Mouse (Mus musculus) limb, embryonic 13.5 days (tissue): ENCODE measurements around the gene Ahnak. TPM values are rescaled to one million over a fixed set of nuclear protein-coding genes. Genes with fewer than 3 reads are reported as not detected.

Source experiments
- ATAC-seq: fragments of 200-750 bp; cut with Nextera tagmentation; 2 replicates; pipeline ENCODE4 v1.8.0; 2017; ENCODE audit warnings: low read depth, moderate number of reproducible peaks, moderate TSS enrichment; ENCODE audit not compliant: low FRiP score
- H3K27ac ChIP-seq: fragments of 300-500 bp; sonication (generic); 2 replicates; pipeline ENCODE4 v1.5.1; 2015; ENCODE audit warnings: inconsistent platforms, mild to moderate bottlenecking, moderate library complexity
- H3K27me3 ChIP-seq: fragments of 300-500 bp; sonication (generic); 2 replicates; pipeline ENCODE4 v1.6.1; 2015; ENCODE audit warnings: mild to moderate bottlenecking, inconsistent platforms
- H3K36me3 ChIP-seq: fragments of 300-500 bp; sonication (generic); 2 replicates; pipeline ENCODE4 v1.6.1; 2015; ENCODE audit warnings: inconsistent platforms, mild to moderate bottlenecking, moderate library complexity
- H3K4me1 ChIP-seq: fragments of 300-500 bp; sonication (generic); 2 replicates; pipeline ENCODE4 v1.6.1; 2015; ENCODE audit warnings: inconsistent platforms
- H3K4me2 ChIP-seq: fragments of 300-500 bp; sonication (generic); replicated peaks from 2 replicates; pipeline ENCODE4 v1.6.1; 2015; ENCODE audit warnings: inconsistent platforms, mild to moderate bottlenecking, moderate library complexity
- H3K4me3 ChIP-seq: fragments of 300-500 bp; sonication (generic); 2 replicates; pipeline ENCODE4 v1.5.1; 2015; ENCODE audit warnings: moderate library complexity, mild to moderate bottlenecking, inconsistent platforms
- H3K9ac ChIP-seq: fragments of 300-500 bp; sonication (generic); 2 replicates; pipeline ENCODE4 v1.6.1; 2015; ENCODE audit warnings: mild to moderate bottlenecking, inconsistent platforms
- H3K9me3 ChIP-seq: fragments of 300-500 bp; sonication (generic); 2 replicates; pipeline ENCODE4 v1.6.1; 2016; ENCODE audit warnings: inconsistent platforms
- WGBS: fragments of 180-500 bp; shearing (Covaris S2); methylation state at CpG from one replicate; pipeline ENCODE4 v1.1.7; 2015; 5-methylcytosine and 5-hydroxymethylcytosine counted together
- polyA plus RNA-seq: library from polyadenylated mRNA; unstranded; fragments of >200 nt; fragmentation: Nextera tagmentation; extraction: Ambion mirVana; gene quantifications from 2 replicates; pipeline ENCODE4 v1.2.1, GENCODE M21; 2015

Ahnak gene
- polyA plus RNA-seq, 1 experiment from 2014 or later = 35.6 TPM

GRCm38 (mm10) chr19:8976535-8976934, 12.5 kb upstream of the Ahnak start:
- H3K4me1 ChIP-seq = peaks cover 17% of the 10 kb centered on the region
- H3K27ac ChIP-seq = no peak overlapping the region
- H3K4me3 ChIP-seq = no peak overlapping the region
- no peak overlapping the region for H3K9ac ChIP-seq
- H3K27me3 ChIP-seq = no peaks in the 10 kb centered on the region
- no peaks in the 10 kb centered on the region for H3K9me3 ChIP-seq
- peak; percentile 83 for ATAC-seq
- 36% methylated on average over 3 of the region's 3 CpGs for WGBS
- H3K36me3 ChIP-seq = peaks cover 95% of the 10 kb centered on the region
- H3K4me2 ChIP-seq = no peak overlapping the region

DNA sequence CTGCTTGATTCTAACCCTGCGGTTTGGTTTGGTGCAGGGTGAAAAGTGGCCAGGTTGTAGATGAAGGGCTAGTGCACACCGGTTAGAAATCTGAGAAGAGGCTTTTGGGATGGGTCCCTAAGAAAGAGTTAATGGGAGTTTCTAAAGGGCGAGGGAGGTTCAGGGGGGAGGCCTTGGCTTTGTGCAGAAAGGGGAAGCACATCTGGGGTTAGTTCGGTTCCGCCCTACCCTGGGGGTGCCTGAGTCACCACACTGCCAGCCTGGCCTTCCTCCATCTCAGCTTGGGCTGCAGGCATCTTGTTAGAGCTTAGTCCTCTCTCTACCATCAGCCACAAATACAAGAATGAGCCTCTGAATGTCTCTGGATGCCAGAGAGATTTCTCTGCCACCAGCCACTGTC, 8.3 kb upstream of the Ahnak start:
- Histone ChIP-seq H3K27ac (no peak overlapping the region), H3K4me2 (no peak overlapping the region), H3K4me3 (no peak overlapping the region), H3K36me3 (peaks cover 53% of the 10 kb centered on the region), H3K4me1 (peaks cover 43% of the 10 kb centered on the region), H3K9me3 (no peaks in the 10 kb centered on the region), H3K27me3 (no peaks in the 10 kb centered on the region), H3K9ac (no peak overlapping the region)
- no peak for ATAC-seq
- WGBS = 47% methylated on average over 5 of the region's 5 CpGs

- H3K9me3 ChIP-seq = no peaks in the 10 kb centered on the region
- no peaks in the 10 kb centered on the region for H3K27me3 ChIP-seq
- no peak overlapping the region for H3K4me3 ChIP-seq
- 89% methylated on average over 2 of the region's 2 CpGs for WGBS
- no peak overlapping the region for H3K27ac ChIP-seq
- no peak for ATAC-seq
- peaks cover 46% of the 10 kb centered on the region for H3K36me3 ChIP-seq
- H3K9ac ChIP-seq = no peak overlapping the region
- H3K4me2 ChIP-seq = no peak overlapping the region
- H3K4me1 ChIP-seq = peaks cover 34% of the 10 kb centered on the region
These were observed 7.5 kb upstream of the Ahnak start for GRCm38 (mm10) chr19:8981450-8982168.

DNA sequence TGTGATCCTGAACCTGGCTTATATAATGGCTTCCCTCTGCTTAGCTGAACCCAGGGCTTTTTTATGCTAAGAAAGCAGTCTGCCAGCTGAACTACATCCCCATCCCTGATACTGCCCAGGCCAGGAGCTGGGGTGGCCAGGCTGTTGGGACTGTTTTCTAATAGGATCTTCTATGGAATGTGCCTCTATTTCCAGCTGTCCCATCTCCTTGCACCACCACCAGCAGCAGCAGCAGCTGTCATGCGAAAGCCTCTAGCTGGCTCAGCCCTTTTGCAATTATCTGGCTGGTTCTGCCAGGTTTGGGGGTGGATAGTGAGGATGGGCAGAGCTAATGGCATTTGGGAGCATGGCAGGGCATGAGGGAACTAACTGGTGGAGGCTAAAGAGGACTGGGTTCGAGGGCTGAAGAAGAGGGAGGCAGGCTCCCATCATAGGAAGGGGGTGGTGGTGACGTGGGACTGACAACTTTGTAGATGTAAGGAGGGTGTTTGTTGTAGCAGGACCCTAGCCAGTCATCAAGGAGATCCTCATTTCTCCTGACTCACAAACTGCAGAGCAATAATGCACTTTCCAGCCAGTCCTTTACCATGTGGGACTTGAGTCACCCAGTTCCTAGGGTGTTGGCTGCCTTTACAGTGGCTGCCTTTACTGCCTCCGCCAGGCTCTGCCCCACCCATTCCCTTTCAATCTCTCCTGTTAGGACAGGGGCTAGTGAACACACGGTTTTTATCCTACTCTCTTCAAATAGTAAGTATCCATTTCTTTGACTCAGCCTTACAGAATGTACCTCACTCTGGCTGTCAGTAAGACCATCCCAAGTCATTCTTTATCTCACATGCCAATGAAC, 6.6 kb upstream of the Ahnak start:
- no peak overlapping the region for H3K4me2 ChIP-seq
- no peak for ATAC-seq
- H3K27me3 ChIP-seq = no peaks in the 10 kb centered on the region
- H3K4me1 ChIP-seq = peaks cover 36% of the 10 kb centered on the region
- H3K36me3 ChIP-seq = peaks cover 37% of the 10 kb centered on the region
- H3K27ac ChIP-seq = no peak overlapping the region; the same call in 1 of the 2 replicates
- H3K9ac ChIP-seq = no peak overlapping the region
- no peak overlapping the region for H3K4me3 ChIP-seq
- 53% methylated on average over 5 of the region's 5 CpGs for WGBS
- no peaks in the 10 kb centered on the region for H3K9me3 ChIP-seq

DNA sequence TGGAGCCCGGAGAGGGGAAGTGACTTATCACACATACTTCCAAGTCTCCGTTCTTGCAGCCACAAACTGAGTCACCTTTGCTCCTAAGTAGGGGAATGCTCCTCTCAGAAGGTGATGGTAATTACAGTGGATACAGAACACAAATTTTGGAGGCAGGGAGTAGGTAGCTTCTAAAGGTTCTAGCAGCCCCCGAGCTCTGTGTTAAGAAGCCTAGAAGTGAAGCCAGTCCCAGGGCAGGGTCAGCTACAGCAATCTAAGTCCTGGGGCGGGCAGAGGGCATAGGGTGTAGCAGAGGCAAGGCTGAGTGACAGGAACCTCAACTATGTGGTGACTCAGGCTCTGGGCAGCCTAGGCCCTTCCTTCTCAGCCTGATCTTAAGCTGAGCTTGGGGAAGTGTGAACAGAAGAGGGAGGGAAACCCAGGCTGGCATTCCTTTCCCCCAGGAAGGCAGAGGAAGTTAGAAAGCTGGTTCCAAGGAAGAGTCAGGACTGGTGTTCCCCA, 5.9 kb upstream of the Ahnak start:
- no peak overlapping the region for H3K4me3 ChIP-seq
- no peak for ATAC-seq

GRCm38 (mm10) chr19:8984255-8984868, 4.7 kb upstream of the Ahnak start:
- 19% methylated on average over 7 of the region's 7 CpGs for WGBS
- H3K27me3 ChIP-seq = no peaks in the 10 kb centered on the region
- peak overlapping the region; percentile 14; the same call in 1 of the 2 replicates for H3K9ac ChIP-seq
- H3K36me3 ChIP-seq = peaks cover 18% of the 10 kb centered on the region
- H3K27ac ChIP-seq = peak overlapping the region; percentile 59; the same call in 1 of the 2 replicates
- no peak overlapping the region for H3K4me3 ChIP-seq
- peaks cover 50% of the 10 kb centered on the region for H3K4me1 ChIP-seq
- H3K9me3 ChIP-seq = no peaks in the 10 kb centered on the region
- H3K4me2 ChIP-seq = 0 out of 2 replicates have a peak overlapping the region, but pooled peaks have one; percentile 2
- 0 out of 2 replicates have a peak, but pooled peaks have one; percentile 33 for ATAC-seq

More for the DNA sequence above, 5.9 kb upstream of the Ahnak start:
- H3K9me3 ChIP-seq = no peaks in the 10 kb centered on the region
- WGBS = 45% methylated on average over 4 of the region's 4 CpGs
- H3K27me3 ChIP-seq = no peaks in the 10 kb centered on the region
- H3K36me3 ChIP-seq = peaks cover 30% of the 10 kb centered on the region
- H3K4me1 ChIP-seq = peaks cover 43% of the 10 kb centered on the region
- H3K27ac ChIP-seq = no peak overlapping the region
- H3K4me2 ChIP-seq = no peak overlapping the region
- no peak overlapping the region for H3K9ac ChIP-seq

DNA sequence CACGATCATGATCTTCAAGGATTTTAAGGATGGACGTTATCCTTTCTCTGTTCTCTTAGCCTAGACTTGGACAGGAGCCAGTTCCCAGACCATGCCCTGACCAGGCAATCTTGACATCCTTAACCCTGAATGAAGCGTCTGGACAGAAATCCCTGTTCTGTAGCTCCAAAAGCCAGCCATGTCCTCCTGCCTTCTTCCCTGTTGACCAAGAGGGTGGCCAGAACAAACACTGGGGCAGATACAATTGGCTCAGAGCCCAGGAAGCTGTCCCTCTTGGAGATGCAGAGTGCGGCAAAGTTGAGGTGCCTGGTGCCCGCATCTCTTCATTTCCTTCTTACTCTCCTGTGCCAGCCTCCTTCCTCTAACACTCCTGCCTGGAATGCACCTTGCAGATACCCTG, 3.2 kb upstream of the Ahnak start:
- Histone ChIP-seq H3K4me2 (no peak overlapping the region), H3K9me3 (no peaks in the 10 kb centered on the region), H3K4me1 (peaks cover 55% of the 10 kb centered on the region), H3K9ac (no peak overlapping the region), H3K27ac (no peak overlapping the region), H3K27me3 (no peaks in the 10 kb centered on the region), H3K36me3 (peaks cover 3% of the 10 kb centered on the region), H3K4me3 (no peak overlapping the region)
- no peak for ATAC-seq
- WGBS = 73% methylated on average over 5 of the region's 5 CpGs

GRCm38 (mm10) chr19:8987816-8988215, 1.3 kb upstream of the Ahnak start:
- no peak for ATAC-seq
- H3K27ac ChIP-seq = peak overlapping the region; percentile 98; the same call in 1 of the 2 replicates
- peaks cover 66% of the 10 kb centered on the region for H3K4me1 ChIP-seq
- 42% methylated on average over 2 of the region's 2 CpGs for WGBS
- no peaks in the 10 kb centered on the region for H3K9me3 ChIP-seq
- H3K9ac ChIP-seq = peak overlapping the region; percentile 93; the same call in 1 of the 2 replicates
- H3K36me3 ChIP-seq = no peaks in the 10 kb centered on the region
- peak overlapping the region; percentile 87; the same call in 1 of the 2 replicates for H3K4me3 ChIP-seq
- H3K27me3 ChIP-seq = no peaks in the 10 kb centered on the region
- H3K4me2 ChIP-seq = peak overlapping the region; percentile 81

DNA sequence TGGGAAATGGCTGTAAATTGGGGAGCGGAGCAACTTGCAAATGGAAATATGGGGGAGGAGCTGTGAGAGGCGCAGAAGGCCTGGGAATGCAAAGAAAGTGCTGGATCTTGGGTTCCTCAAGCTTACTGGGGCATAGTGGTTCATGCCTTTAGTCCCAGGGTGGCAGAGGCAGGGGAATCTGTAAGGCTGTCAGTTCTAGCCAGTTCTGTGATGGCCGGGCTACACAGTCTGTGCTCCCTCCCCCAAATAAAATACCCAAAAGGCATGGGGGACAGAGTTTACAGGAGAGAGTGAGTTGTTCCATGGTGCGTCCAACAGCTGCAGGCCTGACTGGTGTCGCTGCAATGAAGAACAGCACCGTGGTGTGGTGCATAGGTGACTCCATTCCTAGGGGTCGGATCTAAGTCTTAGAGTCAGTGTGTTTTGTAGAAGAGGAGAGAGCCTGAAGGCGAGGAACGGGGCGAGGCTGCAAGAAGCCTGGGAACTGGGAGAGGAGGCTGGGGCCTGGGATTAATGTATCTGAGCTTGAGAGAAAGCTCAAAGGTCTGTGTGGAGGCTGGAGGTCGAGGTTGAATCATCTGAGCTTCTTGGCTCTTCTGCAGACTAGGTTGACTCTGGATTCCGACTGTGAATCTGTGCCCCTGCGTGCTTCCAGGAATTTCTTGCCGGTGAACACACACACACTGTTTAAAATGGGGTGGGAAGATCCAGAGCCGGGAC, 578 bp upstream of the Ahnak start:
- H3K9me3 ChIP-seq = no peaks in the 10 kb centered on the region
- peak overlapping the region; percentile 93 for H3K9ac ChIP-seq
- H3K4me1 ChIP-seq = peaks cover 66% of the 10 kb centered on the region
- no peaks in the 10 kb centered on the region for H3K27me3 ChIP-seq
- H3K4me2 ChIP-seq = peak overlapping the region; percentile 81
- H3K4me3 ChIP-seq = peak overlapping the region; percentile 87
- WGBS = 6% methylated on average over 15 of the region's 15 CpGs
- H3K36me3 ChIP-seq = no peaks in the 10 kb centered on the region
- peak overlapping the region; percentile 98 for H3K27ac ChIP-seq
- ATAC-seq = no peak

DNA sequence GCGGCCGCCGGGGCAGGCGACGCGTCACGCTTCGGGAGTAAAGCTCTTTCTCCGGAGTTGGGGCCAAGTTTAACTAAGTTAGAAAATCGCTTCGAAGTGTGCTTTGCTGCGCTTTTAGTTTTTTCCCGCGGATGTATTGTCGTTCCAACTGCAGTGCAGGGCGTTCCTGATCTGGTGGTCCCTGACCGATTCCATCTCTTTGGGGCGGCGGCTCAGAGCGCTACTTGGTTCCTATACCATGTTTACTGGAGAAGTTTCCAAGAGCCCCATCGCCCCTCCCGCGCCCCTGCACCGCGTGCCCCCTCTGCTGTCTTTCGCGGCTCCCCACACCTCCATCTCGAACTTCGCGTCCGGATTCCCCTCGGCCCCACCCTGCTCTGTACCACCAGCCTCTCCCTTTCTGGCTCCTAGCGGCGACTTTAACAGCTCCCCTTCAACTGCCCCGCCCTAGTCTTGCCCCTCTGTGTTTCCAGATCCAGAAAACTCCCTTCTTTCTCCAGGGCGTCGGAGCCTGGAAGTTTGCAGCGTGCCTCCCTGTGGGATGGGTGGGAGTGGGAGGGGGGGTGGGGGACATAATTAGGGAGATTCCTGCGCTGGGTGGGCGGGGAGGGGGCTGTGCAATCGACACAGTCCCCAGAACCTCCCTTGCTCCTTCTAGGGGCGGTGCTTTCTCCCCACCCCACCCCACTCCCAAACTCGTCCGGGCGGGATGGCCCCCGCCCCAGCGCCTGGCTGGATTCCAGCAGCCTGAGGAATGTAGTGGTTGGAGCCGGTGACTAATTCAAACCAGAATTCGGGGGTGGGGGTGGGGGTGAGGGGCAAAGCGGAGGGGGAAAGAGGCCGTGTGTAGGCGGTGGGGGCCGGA, 715 bp downstream of the Ahnak start:
- H3K4me1 ChIP-seq = peaks cover 65% of the 10 kb centered on the region
- H3K27me3 ChIP-seq = no peaks in the 10 kb centered on the region
- H3K4me3 ChIP-seq = peak overlapping the region; percentile 87
- H3K36me3 ChIP-seq = no peaks in the 10 kb centered on the region
- peak overlapping the region; percentile 98 for H3K27ac ChIP-seq
- H3K9ac ChIP-seq = peak overlapping the region; percentile 93
- no peaks in the 10 kb centered on the region for H3K9me3 ChIP-seq
- ATAC-seq = peak; percentile 84
- H3K4me2 ChIP-seq = peak overlapping the region; percentile 81
- under 1% methylated on average over 53 of the region's 53 CpGs for WGBS
